Mouse (Mus musculus): ENCODE measurements at regions not wholly inside any gene's neighbourhood (a gene's known extent, or its start where the extent isn't known, plus 50 kb on each side); places are given as distances from the start of the nearest gene placed in this dataset.

- ATAC-seq (replicated peaks; ENCODE audit: poor library complexity, severe bottlenecking), result no peak
Observed at GRCm38 (mm10) chr4:127647189-127647588, 289.2 kb upstream of the Gjb5 start.

DNA sequence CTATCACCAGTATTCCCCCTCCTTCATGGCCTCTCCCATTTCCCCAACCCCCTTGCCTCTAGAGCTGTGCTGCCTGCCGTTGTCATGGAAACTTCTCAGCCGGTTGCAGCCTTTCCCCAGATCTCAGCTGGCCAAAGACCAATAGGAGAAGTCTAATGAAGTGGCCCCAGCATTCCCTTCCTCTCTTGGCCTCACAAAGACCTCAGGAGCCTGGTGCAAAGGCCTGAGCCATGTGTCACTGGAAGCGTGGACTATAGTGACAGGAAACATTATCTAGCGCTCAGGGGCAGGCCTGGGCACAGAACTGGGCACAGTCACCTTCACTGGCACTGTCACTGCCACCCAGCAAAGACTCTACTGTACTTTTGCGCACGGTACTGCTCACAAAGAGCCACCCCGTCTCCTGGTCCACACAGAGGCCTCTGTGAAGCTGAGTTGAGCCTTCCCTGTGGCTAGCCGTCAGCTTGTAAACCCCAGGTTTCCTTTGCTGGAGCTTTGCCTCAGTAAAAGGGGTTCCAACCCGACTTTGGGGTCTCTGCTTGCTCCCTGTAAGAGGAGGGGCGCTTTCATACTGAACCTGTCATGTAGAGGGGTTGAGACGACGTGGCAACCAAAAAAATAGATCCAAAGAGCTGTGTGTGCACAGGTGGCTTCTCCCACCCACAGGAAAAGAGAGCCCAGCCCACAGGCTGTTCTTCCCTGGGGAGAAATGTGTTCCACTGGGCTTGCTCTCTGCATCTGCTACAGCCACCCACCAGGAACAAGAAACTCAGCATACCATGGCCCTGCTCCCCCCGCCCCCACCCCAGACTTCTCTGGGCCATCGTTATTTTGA lies 282.5 kb upstream of the Gjb5 start:
- no peak for ATAC-seq (replicated peaks; ENCODE audit: poor library complexity, severe bottlenecking)

GRCm38 (mm10) chr4:127639765-127640164 lies 281.8 kb upstream of the Gjb5 start:
- ATAC-seq (replicated peaks; ENCODE audit: poor library complexity, severe bottlenecking), result no peak

DNA sequence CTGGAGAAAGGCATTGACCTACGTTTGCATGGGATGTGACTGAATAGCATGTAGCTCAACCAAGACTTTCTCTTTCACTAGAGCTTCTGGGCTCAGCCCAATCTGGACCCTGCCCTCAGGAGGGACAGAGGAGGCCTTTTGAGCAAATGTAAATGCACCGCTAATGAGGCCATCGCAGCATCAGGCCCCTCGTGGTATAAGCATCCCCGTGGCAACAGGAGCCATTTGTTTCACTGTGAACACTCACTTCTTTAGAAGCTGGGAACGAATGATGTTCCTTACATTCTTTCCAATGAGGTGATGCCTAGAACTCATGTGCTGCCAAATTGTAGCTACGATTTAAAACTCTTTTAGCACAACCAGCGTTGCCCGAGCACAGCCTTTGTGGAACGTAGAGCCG lies 279.0 kb upstream of the Gjb5 start:
- no peak for ATAC-seq (replicated peaks; ENCODE audit: poor library complexity, severe bottlenecking)

- no peak for ATAC-seq (replicated peaks; ENCODE audit: poor library complexity, severe bottlenecking)
Observed at GRCm38 (mm10) chr4:127635262-127635661, 277.3 kb upstream of the Gjb5 start.

- ATAC-seq (replicated peaks; ENCODE audit: poor library complexity, severe bottlenecking), result no peak
Observed at GRCm38 (mm10) chr4:127619870-127620269, 261.9 kb upstream of the Gjb5 start.

- no peak for ATAC-seq (replicated peaks; ENCODE audit: poor library complexity, severe bottlenecking)
Observed at GRCm38 (mm10) chr4:127612761-127613160, 254.8 kb upstream of the Gjb5 start.

DNA sequence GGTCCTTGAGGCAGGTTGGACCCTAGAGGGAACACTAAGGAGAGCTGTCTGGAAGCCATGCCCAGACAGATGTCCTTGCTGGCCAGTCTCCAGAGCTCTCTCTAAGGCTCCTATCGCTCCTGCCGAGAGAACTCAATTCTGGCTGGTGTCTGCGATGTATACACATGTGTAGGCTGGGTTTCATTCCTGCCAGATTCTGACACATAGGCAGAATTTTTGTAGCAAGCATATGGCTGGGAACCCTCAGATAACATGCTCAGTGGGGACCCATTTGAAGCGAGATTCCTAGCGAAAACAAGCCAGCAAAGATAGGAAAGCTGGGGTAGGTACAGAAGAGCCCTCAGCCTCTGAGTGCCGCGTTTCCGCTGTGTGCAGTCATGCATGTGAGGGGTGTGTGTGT lies 242.9 kb upstream of the Gjb5 start:
- ATAC-seq (replicated peaks; ENCODE audit: poor library complexity, severe bottlenecking), result no peak

DNA sequence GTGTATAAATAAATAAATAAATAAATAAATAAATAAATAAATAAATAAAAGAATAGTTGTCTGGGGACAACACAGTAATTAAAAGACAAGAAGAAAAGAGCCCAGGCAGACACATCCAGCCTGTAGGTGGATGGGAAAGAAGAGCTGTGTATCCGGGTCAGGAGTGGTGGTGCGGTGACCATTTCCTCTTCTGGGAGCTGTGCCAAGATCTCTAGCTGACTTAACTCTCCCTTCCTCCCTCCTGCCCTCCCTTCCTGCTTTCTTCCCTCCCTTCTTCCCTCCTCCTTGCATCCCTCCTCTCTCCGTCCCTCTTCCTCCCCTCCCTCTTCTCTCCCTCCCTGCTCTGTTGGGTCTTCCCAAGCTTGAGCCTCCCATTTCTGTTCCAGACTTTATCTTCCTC lies 240.6 kb upstream of the Gjb5 start:
- no peak for ATAC-seq (replicated peaks; ENCODE audit: poor library complexity, severe bottlenecking)

DNA sequence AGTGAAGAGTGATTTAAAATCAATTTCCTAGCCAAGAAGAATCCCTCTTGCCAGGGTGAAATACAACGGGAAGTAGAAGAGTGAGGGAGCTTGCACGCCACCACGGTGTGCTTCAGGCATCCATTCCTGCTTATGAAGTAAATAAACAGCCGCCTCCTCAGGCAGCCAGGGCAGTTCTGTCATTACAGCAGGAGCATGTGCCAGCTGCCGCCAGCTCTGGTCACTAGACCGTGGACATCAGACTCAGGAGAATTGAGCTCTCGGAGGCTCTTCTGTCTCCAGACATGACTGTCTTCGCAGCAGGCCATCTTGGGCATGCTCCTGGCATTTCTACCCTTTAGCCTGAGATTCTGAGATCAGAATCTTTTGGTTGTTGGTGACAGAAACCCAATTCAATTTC lies 236.1 kb upstream of the Gjb5 start:
- ATAC-seq (replicated peaks; ENCODE audit: poor library complexity, severe bottlenecking), result no peak

- ATAC-seq (replicated peaks; ENCODE audit: poor library complexity, severe bottlenecking), result no peak
Observed at GRCm38 (mm10) chr4:127591540-127591939, 233.6 kb upstream of the Gjb5 start.

DNA sequence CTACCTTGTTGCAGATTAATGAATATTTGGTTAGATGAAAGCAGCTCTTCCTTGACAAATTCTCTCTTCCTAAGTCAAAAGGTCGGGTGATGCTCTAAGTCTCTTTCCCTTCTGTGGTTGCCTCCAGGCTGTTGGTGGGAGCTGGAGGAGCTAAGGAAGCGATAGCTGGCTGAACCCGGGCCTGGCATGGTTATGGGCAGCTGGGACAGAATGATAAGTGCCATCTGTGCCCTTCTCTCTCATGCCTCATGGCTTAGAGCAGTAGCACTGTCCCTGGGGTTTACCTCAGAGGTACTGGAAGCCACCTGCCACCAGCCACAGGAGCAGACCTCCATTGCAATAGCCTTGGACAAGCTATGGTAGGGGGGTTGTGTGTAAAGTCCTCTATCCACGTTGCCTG lies 228.8 kb upstream of the Gjb5 start:
- no peak for ATAC-seq (replicated peaks; ENCODE audit: poor library complexity, severe bottlenecking)

DNA sequence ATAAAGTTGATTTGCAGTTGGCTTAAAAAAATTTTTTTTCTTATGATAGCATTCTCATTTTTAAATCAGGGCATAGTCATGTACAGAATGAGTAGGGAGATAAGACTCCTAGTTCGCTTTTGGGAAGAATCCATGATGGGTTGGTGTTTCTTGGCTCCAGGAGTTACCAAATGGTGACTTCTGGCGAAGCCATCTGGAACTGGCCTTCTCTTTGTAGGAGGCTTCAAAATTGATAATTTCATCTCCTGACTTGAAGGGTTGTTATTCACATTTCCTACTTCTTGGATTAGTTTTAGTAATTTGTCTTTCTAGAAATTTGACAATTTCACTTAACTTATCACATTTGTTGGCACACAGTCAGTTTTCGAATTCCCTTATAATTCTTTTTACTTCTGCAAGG lies 218.5 kb upstream of the Gjb5 start:
- no peak for ATAC-seq (replicated peaks; ENCODE audit: poor library complexity, severe bottlenecking)

DNA sequence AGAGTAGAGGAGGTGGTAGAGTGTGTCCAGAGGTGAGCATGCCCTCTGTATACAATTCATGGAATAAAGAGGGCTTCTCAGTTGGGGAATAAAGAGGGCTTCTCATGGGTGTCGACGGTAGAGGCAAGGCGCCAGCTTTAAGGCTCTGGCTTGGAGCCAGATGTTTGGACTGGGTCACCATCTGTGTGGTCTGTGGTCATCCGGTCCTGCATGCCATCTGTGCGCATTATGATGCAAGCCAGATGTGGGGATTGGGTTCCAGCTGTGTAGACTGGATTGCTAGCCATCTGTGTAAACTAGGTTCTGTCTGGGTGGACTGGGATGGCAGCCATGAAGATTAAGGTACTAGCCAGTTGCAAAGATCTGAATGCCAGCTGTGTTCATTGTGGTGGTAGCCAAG lies 204.6 kb upstream of the Gjb5 start:
- ATAC-seq (replicated peaks; ENCODE audit: poor library complexity, severe bottlenecking), result no peak

- ATAC-seq (replicated peaks; ENCODE audit: poor library complexity, severe bottlenecking), result no peak
Observed at GRCm38 (mm10) chr4:127558572-127558971, 200.6 kb upstream of the Gjb5 start.

- no peak for ATAC-seq (replicated peaks; ENCODE audit: poor library complexity, severe bottlenecking)
Observed at GRCm38 (mm10) chr4:127552456-127553225, 194.7 kb upstream of the Gjb5 start.

DNA sequence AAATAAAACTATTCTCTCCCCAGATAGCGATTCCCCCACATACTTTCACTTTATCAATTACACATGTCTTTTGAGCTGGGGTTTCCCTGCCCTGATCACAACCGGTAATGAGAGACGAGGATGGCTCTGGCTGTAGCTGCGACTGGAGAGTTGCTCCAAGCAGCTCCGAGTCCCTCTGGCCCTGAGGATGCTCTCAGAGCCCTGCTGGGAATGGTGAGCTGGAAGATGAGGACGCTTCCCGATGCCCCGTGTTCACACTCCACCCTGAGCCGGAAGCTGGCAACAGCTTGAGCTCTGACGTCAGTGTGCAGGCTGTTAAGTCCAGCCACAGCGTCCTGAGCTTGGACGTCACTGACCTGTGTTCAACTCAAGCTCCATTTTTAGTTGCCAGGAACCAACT lies 191.6 kb upstream of the Gjb5 start:
- no peak for ATAC-seq (replicated peaks; ENCODE audit: poor library complexity, severe bottlenecking)

- ATAC-seq (replicated peaks; ENCODE audit: poor library complexity, severe bottlenecking), result no peak
Observed at GRCm38 (mm10) chr4:127549018-127549417, 191.0 kb upstream of the Gjb5 start.

GRCm38 (mm10) chr4:127545106-127545505 lies 187.1 kb upstream of the Gjb5 start:
- no peak for ATAC-seq (replicated peaks; ENCODE audit: poor library complexity, severe bottlenecking)

DNA sequence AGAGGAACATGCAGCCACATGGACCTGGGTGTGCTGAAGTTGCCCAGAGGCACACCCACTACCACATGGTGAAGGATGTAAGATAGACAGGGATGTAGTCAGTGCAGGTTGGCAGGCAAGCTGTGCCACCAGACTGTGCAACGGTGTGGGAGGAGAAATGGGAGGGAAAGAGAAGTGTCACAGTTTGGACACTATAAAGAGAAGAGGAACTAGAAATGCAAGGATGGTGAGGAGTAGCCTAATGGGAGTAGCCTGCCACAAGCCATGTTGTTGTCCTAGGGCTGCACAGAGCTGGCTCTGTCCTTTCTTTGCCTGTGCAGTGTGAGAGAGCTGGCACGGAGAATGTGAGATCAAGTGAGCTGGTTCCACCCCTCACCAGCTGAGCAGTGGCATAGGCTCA lies 185.3 kb upstream of the Gjb5 start:
- ATAC-seq (replicated peaks; ENCODE audit: poor library complexity, severe bottlenecking), result no peak

DNA sequence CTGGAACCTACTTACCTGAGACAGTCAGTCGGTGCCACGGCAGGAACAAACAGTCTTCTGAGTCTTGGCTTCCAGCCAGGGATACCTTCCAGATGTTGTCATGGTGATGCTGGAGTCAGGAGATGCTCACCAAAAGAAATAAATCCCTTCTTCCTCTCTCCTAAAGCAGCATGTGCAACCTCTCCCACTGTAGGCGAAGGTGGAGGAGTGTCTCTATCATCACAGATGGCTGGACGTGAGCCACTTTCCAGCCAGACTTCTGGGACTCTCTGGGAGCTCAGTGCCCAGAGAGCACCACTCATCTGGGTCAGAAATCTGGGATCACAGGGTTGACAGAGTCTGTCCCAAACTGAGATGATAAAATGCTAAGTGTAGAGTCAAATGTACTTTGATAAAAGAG lies 184.8 kb upstream of the Gjb5 start:
- ATAC-seq (replicated peaks; ENCODE audit: poor library complexity, severe bottlenecking), result no peak

- no peak for ATAC-seq (replicated peaks; ENCODE audit: poor library complexity, severe bottlenecking)
Observed at GRCm38 (mm10) chr4:127536952-127537351, 179.0 kb upstream of the Gjb5 start.
